Mouse (Mus musculus) spleen, adult 12 weeks (tissue): Measurements from ENCODE around the gene F2rl3.
A peak's percentile ranks its signal among the peaks of the same experiment; 100 is the strongest.

Source experiments
- DNase-seq: peaks from one replicate; pipeline ENCODE4 v3.0.0; 2022; ENCODE audit warnings: low spot score

Gene F2rl3

DNA sequence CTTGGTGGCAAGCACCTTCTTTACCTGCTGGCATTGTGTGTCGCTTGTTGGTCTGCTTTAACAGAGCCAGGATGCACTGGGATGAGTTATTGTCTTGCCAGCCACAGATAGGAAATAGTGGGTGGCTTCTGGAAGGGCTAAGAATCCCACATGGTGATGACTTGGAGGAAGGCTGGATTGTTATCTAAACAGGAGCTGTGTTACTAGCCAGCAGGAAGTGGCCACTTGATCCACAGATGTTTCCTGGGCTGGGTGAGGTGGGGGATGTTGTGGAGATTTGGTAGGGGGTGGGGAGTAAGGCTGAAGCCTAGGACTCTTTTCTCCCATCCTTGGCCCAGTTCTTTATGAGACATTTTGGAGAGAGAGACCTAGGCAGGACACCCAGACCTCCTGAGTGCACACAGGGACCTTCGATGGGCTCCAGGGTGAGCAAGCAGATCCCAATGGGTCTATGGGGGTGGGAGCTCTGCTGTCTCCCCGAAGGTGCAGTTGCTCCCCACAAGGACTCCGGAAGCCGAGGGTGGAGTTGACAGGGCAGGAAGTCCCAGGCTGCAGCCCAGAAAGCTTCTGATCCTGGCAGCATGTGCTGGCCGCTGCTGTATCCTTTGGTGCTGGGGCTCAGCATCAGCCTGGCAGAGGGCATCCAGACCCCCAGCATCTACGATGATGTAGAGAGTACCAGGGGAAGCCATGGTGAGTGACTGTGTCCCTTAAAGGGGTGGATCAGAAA lies at the start of gene F2rl3:
TSS of gene F2rl3 (plus strand) at position 559 of the 730 bp plus-strand sequence.
- DNase-seq: no peak

DNA sequence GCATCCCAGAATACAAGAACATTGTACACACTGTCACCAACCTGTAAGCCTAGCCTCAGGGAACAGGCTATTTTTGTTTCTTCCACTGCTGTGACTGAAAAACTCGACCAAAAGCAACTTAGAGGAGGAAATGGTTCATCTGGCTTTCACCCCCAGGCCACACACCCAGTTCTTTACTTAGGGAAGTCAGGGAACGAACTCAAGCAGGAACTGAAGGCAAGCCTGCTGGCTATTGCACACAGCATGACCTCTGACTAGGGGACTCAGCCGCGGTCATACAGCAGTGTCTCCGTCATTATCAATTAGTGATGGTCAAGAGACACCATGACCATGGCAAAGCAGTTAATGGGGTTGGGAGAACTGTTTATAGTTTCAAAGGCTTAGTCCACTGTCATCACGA lies 49.1 kb upstream of the F2rl3 start:
- DNase-seq: no peak

DNA sequence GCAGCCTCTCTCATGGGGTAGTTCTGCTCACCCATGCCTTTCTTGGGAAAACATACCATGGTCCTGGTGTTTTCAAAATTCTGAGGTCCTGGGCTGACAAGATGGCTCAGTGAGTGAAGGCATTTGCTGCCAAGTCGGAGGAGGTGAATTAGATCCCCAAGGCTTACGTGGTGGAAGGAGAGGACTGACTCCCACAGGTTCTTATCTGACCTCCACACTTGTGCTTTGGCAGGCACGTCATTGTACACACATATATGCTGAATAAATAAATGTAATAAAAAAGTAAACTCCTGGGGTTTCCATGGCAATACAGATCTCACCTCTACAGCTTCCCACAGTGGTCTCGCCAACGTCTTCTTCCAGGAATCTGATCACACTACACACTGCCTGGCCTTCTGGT lies 45.1 kb upstream of the F2rl3 start:
- DNase-seq: no peak

DNA sequence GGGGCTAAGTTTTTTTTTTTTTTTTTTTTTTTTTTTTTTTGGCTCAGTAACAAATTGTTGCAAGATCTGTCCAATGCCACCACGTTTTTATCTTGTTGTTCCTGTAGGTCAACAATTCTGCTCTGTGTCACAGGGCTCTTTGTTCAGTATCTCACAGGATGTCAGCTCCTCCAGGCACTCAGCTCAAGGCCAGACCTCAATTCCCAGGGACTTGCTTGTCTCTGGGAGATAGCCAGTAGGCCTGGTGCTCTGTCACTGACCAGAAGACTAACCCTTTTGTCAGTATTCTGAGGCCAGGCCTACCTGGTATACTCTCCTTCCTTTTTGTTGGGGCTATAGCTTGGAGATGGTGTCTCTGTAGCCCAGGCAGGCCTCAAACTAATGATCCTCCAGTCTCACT lies 41.1 kb upstream of the F2rl3 start:
- no peak for DNase-seq

DNA sequence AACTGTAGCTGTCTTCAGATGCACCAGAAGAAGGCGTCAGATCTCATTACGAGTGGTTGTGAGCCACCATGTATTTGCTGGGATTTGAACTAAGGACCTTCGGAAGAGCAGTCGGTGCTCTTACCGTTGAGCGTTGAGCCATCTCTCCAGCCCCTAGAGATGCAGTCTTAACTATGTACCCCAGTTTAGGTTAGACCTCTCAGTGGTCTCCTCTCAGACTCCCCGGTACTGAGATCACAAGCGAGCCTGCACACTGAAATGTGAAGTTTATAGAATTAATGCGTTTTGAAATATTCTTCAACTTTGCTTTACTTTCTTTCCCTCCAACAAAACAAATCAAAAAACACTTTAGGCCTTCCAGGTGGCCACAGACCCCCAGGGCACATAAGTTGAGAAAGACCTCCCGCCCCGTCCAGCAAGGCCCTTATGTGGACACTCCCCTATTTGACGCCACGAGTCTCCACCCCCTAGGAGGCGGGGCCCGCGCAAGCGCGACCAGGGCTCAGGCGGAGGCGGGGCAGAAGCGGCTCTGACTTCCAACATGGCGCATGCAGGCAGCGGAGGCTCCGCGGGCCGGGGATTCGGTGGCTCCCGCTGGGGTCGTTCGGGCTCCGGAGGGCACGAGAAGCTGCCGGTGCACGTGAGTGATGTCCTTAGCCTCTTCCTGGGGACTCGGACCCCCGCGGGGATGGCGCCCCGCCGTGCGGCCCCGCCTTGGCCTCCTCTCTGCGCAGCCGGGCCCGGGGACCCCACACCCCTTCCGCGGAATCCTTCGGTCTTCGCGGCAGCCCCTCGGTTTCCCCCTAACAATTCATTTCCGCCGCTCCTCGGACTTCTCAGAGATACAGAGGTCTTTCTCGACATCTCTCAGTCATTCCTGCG lies 38.7 kb upstream of the F2rl3 start, which contains the start of gene Sin3b:
TSS of gene Sin3b (plus strand) at position 517 of the 882 bp plus-strand sequence.
- peak; percentile 93 for DNase-seq

DNA sequence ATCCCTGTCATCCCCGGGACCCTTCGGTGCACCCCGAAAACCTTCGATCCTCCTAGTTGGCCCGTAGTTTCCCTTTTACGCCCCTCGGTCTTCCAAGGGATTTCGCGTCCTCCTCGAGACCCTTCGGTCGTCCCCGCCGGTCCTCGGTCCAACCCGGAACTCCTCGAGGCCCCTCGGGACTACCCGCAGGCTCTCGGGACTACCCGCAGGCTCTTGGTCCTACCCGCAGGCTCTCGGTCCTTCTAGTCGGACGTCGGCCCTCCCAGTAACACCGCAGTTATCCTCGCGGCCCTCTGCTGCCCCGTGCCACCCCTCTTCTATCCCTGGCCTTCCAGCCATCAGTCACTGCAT lies 38.1 kb upstream of the F2rl3 start:
- peak; percentile 11 for DNase-seq

DNA sequence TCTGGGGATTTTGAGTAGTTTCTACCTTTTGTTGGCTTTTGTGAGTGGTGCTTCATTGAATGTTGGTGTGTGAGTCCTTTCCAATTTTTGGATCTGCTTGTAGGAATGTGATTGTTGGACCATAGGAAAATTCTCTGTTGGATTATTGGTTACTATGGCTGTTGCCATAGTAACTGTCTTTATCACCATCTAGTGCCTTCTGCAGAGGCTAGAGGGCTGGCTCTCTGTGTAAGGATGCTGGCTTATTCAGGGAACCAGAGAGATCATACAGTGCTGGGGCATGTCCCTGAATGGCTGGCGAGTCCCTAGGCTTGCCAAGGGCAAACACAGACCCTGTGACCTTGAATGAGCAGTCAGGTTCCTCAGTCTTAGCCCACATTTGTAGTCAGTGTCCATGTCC lies 33.0 kb upstream of the F2rl3 start:
- DNase-seq: no peak

DNA sequence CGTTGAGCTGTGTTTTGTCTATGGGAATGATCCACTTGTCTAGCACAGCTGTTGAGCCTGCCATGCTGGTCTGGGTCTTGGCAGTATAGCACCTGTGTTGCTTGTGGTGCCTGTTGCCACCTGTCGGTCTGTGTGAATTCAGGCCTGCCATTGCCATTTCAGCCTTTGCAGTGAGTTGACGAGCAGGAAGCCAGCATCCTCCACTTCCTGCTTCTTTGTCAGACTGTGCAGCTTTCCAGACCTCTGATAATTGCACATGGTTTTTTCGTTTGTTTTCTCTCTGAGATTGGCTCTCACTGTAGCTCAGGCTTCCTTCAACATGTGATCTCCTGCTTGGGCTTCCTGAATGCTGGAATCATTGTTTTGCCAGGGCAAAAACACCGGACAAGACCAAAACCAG lies 26.7 kb upstream of the F2rl3 start:
- no peak for DNase-seq

DNA sequence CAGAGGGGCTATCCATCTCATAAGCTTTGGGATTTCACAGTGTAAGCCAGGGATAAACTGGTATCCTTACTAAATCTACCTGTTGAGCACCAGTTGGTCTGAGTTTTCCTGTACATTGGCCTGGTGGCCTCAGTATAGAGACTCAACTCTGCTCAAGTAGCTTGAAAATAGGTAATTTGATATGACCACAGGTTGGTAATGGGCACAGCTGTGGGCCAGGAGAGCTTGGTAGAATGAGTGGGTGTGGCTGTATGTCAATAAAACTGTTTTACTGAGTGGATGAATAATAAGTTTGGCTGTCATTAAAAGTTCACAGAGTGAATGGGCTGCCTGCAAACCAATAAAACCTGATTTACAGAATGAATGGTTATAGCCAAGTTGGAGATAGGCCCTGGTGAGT lies 24.8 kb upstream of the F2rl3 start:
- no peak for DNase-seq

DNA sequence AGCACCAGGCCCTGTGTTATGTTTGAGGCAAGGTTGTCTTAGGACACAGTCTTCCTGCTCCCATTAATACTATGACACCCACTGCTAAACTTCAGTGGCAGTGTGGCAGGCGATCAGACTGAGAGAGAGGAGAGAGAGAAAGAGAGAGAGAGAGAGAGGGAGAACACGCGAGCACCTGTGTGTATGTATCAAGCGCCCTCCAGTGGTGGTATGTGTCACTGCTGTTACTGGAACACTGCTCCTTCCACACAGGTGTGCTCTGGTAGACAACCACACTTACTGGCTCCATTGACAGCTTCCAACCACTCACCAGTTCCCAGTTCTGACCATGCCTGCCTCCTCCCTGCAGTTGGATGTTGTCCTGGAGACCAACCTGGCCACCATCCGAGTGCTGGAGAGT lies 15.6 kb upstream of the F2rl3 start:
- DNase-seq: no peak

DNA sequence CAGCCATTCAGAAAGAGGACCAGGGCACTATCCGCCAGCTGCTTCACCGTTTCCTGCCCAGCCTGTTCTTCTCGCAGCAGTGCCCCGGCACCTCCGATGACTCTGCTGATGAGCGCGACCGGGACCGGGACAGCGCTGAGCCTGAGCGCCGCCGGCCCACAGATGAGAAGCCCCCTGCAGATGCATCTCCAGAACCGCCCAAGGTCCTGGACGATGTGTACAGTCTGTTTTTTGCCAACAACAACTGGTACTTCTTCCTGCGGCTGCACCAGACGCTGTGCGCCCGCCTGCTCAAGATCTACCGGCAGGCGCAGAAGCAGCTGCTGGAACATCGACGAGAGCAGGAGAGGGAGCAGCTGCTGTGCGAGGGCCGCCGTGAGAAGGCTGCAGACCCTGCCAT lies 11.8 kb upstream of the F2rl3 start:
- DNase-seq: no peak

DNA sequence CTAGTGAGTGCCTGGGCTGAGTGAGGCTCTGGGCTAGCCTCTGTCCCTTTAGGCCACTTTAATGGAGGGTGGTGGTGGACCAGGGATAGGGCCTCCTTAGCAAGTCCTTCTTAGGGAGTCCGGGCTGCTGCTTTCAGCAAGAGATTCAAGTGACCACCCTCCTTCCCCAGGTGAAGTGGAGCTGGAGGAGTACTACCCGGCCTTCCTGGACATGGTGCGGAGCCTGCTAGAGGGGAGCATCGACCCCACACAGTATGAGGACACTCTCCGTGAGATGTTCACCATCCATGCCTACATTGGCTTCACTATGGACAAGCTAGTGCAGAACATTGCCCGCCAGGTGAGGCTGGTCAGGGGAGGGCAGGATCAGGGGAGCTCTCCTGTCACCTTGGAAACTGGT lies 11.4 kb upstream of the F2rl3 start:
- no peak for DNase-seq

DNA sequence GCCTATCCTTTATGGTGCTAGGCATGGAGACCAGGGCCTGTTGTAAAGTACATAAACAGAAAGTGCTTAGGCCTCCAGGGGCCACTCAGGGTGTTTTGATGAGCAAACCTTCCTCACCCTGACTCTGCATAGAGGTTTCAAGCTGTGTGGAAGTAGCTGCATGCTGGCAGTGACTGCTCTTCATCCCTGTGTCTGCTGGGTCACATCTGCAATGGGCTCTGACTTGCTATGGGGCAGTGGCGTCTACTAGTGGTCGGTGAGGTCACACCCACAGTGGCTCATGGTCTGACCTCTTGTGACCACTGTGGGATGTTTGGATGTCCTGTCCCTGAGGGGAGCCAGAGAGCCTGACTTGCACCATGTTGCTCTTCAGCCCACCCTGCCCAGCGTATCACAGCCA lies 10.6 kb upstream of the F2rl3 start:
- DNase-seq: no peak

DNA sequence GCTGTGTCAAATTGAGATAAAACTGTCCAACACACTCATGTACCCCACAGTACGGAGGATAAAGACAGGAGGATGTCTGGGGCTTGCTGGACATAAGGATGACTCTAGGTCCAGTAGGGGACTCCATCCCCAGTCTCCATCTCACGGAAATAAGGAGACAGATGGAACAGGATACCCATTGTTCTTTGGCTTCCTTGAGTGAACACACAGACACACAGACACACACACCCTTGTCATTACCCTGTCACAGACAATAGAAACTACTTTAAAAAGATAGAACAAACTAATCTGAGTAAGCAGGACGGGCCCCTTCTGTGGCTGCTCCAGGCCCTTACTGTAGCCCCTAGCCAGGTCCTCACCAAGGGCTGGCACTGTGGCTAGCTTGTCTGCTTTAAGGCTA lies 9.4 kb upstream of the F2rl3 start:
- DNase-seq: no peak

DNA sequence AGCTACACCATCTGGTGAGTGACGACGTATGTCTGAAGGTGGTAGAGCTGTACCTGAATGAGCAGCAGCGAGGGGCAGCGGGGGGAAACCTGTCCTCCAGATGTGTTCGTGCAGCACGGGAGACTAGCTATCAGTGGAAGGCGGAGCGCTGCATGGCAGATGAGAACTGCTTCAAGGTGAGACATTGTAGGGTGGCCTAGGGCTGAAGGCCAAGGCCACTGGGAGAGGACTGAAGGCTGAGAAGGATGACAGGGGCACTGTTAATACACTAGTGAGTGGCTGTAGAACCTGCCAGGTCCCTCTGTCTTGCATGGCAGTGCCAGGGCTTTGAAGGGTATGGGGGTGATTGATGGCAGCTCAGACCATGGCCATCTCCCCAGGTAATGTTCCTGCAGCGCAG lies 8.5 kb upstream of the F2rl3 start:
- DNase-seq: no peak

DNA sequence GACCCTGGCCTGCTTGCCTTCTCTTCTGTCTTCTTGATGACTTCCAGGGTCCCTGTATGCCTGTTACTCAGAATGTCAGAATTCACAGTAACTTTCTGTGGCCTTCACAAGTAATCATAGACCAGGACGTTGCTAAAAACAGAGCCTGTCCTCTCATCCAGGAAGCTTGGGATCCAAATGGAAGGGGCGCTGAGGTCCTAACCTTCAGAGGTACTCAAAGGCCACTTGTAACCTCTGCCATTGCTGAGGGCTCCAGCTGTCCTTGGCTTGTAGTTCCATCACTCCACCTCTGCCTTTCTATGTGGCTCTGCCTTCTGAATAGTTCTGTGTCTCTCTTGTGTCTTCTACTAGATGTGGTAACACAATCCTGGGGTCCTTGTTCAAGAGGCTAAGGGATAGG lies 7.9 kb upstream of the F2rl3 start:
- DNase-seq: no peak

DNA sequence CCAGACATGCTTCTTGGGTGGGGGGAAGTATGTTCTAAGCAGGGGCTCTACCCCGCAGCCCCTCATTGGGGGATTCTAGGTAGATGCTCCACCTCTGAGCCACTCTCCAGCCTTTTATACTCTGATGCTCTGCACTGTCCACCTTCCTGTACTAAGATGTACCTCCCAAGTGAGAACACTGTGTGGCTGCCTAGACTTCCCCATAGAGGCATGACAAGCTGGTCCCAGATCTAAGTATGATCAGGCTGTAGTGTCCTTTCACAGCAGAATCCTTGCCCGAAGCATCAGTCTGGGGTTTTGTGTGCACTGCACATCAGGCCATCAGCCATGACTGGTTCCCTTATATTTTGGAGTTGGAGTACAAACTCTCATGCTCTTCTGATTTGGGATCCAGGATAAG lies 5.6 kb upstream of the F2rl3 start:
- no peak for DNase-seq

DNA sequence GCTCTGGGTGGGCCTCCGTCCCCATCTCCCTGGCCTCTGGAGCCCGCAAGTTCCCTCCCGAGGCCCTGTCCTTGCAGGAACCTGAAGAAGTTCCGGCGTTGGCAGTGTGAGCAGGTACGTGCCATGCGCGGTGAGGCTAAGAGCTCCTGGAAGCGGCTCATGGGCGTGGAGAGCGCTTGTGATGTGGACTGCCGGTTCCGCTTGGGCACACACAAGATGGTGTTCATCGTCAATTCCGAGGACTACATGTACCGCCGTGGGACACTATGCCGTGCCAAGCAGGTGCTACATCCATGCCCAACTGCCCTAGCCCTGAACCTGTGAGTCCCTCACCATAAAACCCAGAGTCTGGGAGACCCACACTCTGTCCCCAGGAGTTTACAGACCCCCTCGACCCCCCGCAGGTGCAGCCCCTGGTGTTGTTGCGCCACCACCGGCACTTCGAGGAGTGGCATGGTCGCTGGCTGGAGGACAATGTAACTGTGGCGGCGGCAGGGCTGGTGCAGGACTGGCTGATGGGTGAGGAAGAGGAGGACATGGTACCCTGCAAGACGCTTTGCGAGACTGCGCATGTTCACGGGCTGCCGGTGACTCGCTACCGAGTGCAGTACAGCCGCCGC lies 4.8 kb upstream of the F2rl3 start:
- no peak for DNase-seq

DNA sequence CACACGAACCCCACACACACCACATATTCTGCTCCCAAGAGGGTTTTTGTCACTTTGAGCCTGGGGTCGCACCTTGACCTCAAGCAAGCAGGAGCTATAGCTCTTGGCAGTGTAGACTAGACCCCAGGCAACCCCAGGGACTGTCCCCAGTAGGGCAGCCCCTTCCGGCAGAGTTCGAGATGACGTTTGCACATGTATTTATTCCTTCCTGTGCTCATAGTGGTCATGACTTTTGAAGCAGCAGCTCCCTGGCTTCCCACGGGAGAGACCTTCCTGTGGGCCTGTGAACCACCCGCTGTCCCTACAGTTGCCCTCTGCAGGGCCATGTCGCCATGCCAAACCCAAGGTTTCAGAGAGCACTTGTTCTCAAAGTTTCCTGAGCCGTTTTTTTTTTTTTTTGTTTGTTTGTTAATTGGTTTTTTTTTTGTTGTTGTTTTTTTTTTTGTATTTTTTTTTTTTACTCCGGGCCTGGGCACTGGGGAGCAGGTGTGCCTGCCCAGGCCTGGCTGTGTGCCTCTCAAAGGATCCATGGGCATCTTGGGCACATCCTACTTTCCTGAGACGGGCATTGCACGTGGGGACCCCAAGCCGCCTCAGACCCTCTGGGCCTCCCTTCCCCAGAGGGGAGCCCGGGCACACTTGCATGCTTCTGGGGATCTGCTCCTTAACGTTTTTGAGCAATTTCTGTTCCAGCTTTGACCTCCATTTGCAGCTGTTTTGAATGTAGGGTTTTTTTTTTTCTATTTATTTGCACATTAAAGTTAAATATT lies 4.1 kb upstream of the F2rl3 start:
- DNase-seq: no peak

DNA sequence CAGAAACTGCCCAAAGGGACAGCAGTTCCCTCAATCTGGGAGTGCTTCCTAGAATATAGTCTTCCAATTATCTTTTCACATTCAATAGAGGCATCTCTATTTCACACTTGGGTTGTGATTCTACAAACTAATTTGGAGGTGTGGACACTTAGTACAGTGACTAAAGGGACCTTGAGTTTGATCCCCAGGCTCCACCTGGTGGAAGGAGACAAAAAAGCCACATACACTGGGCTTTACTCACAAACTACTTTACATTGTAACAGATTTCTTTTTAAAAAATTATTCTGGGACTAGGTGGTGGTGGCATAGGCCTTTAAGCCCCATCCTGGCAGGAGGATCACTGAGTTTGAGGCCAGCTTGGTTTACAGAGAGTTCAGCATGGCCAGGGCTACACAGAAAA lies 3.4 kb upstream of the F2rl3 start:
- DNase-seq: no peak

DNA sequence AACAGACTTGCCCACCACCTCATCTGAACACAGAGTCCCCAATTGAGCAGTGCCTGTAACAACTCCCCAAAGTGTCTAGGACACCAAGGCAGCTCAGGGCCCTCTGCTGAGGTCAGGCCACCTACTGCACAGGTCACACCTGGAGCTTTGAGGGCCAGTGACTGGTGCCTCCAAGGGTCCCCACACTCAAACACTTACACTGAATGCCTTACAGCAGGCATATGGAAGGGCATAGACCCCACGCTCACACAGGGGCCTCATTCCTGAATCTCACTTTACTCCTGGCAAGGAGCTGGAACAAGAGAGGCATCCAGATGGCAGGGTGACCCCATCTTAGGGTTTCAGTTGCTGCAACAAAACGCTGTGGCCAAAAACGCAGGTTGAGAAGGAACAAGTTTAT lies 1.5 kb upstream of the F2rl3 start:
- no peak for DNase-seq

DNA sequence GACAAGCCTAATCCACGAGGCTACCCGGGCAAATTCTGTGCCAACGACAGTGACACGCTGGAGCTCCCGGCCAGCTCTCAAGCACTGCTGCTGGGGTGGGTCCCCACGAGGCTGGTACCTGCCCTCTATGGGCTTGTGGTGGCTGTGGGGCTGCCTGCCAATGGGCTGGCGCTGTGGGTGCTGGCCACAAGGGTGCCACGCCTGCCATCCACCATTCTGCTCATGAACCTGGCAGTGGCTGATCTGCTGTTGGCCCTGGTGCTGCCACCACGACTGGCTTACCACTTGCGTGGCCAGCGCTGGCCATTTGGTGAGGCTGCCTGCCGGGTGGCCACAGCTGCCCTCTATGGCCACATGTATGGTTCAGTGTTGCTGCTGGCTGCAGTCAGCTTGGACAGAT lies 626 bp downstream of the F2rl3 start:
- no peak for DNase-seq
